Mouse (Mus musculus): ENCODE measurements around the gene Acer3.

Acer3 gene

DNA sequence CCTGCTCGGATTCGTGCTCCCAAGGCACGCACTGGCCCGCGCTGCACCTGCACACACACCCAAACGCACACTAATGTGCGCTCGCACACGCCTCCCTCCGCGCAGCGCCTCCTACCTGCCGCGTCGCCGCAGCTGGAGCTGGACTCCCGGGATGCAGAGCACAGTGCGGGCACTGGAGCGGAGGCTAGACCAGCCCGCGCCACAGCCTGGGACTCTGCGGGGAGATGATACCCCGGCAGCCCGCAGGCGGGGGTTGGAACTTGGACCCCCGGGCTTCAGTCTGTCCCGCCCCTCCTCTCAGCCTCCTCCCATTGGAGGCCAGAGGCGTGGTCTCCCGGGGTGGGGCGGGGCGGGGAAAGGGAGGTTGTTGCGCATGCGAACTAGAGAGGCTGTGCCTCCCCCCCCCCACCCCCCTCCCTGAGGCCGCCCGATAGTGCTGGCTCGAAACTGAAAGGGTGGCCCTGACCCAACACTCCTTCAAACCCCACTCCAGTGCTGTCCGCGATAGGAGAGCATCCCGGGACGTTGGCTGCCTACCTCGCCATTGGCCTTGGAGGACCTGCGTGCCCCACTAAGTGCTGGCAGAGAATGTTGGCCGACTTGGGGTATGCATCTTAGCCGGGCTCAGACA is 143.0 kb downstream of the Acer3 start, which contains the start of gene Capn5:
Gene Capn5, minus strand, starts transcription at position 346 of the 631 bp plus-strand sequence.
- DNase-seq: peak; percentile 79

DNA sequence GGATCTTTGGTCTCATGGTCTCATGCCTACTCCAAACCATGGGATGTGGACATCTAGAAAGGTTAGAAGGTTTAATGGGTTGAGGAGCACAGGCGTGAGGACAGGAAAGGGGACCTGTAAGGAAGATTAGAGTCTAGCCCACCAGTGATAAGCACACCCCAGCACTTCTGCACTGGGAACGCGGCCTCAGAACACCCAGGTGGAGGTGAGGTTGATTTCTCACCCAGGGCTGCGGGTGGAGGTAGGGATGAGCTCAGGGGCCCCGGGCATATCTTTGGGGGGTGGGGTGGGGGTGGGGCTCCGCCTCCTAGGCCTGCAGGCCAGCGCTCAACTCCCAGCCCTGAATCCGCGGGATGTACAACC is 143.5 kb downstream of the Acer3 start:
- no peak for DNase-seq

- no peak for DNase-seq
Measured at GRCm38 (mm10) chr7:98177071-98177485, 143.9 kb downstream of the Acer3 start.

DNA sequence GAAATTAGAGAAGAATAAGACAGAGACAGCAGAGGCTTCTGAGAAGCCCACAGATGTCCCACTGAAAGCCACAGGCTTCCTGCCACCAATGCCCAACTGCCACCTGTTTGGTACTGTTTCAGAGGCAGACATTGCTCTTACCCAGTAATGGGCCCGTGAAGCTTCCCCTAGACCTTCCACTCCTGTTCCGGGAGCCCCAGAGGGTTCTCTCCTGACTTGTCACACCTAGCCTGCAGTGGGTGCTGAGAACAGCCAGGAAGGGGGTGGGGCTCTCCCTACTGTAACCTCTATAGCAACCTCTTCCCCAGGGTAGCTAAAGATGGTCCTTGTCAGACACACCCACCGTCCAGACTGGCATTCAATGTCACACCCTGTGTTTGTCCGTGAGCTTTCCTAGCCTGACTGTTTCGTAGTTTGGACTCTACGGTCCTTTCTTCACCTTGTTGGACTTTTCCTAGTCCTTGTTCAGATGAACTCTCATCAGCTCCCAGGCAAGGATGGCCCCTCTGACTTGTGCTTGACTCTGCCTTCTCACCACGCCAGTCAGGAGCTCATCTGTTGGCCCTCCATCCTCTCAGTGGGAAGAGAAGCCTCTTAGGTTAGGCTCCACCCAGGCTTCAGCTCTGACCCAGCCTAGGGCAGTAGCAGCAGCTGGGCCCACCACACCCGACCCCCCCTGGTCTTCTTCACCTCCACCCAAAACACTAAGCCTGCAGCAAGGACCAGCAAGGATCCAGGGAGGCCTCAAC is 144.5 kb downstream of the Acer3 start:
- DNase-seq: no peak

- DNase-seq: no peak
Measured at GRCm38 (mm10) chr7:98174883-98175755, 145.9 kb downstream of the Acer3 start.

DNA sequence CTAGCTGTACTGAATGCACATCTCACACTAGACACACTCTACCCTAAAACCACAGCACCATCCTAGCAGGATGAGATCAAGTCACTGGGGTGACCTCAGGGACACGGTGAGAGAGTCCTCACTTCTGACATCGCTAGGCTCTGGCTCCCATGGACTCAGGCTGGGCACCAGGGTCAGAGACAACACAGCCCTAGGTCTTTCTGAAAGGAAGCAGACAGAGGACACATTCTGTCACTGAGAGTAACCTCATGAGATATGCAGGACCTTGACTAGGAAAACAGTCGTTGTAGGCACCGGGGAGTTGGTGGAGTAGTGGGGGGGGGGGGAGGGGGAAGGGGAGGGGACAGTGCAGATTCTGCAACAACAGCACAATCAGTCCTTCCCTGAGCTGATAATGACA is 147.6 kb downstream of the Acer3 start:
- no peak for DNase-seq

DNA sequence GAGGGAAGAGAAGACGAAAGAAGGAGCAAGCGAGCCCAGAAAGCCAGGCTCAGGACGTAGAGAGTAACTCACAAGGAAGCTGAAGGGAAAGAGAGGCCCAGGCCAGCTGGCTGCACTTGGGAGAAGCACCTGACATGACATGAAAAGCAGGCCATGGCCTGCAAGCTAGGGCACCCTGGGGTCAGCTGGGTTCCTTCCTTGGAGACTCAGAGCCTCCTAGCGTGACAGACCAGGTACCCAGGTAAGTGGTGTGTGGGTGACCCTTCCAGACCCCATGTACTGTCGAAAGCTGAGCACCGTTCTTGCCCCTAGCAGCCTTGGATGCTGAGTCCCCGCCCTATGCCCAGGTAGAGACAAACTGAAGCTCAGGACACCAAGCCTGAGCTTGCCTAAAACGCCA is 148.3 kb downstream of the Acer3 start:
- DNase-seq: no peak

DNA sequence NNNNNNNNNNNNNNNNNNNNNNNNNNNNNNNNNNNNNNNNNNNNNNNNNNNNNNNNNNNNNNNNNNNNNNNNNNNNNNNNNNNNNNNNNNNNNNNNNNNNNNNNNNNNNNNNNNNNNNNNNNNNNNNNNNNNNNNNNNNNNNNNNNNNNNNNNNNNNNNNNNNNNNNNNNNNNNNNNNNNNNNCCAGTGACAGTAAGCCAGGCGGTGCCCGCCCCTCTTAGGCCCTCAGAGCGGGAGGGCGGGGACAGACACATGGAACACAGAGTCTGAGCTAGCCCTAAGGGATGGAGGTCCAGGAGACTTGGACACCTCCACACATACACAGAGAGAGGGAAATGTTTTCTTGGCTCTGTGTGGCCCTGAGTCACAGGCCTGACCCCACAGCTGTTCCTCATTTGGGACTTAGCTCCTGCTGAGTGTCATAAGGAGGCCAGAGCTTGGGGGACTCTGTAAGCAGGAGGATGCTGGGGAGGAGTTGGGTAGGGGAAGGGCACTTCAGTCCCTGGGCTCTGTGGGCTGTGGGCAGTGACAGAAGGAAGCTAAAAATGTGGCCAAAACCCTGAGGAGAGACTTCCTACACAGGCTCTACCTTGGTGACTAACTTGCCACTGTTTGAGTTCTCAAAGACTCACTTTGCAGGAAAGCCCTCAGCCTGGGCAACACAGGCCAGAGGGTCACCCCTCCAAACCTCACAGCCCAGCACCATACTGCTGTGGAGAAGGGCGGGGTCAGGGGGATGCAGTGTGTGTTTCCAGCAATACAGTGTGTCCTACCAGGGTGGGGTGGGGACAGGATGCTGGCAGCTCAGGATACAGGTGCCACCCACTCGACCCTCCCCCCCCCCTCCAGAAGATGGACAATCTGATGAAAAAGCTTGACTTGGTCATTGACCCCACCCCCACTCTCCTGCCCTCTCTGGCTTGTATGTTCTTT is 149.6 kb downstream of the Acer3 start:
- DNase-seq: peak; percentile 70

DNA sequence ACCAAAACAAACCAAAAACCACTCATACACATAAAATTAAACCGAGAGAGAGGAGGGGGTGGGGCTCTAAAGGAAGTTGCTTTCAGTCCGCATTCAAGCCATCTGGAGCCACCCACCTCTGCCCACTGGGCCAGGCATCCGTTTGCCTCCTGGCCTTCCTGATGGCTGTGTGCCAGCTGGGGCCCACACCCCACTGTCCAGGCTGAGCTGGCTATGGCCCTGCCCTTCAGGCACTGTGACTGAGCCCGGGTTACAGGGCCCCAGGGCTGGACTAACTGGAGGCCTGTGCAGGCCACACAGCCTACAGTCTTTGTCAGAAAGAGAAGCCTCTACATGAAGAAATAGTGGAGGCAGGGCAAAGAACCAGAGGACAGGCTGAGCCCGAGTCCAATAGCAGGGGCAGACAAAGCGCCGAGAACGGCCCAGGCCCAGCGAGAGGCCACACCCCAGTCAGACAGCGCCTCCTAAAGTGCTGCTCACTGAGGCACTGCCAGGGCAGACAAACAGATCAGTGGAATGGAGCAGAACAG is 155.9 kb downstream of the Acer3 start:
- DNase-seq: peak; percentile 61

GRCm38 (mm10) chr7:98164382-98164998 is 156.5 kb downstream of the Acer3 start:
- no peak for DNase-seq

DNA sequence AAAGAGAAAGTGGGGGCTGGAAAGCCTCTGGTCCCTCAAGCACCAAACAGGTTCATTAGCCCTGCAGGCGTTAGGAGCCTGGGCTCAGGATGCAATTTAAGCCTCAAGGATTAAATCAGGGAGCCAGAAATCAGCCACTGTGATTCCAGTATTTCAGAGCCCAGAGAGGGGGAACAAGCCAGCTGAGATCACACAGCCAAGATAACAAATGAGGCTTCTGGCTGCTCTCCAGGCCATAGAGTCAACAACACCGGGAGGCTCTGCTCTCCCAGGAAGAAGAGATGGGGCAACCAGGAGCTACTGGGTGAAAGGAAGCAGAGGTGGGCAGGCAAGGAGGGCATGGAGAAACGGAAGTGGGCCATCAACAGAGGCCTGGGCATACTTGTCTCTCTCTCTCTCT is 157.3 kb downstream of the Acer3 start:
- DNase-seq: peak; percentile 63

DNA sequence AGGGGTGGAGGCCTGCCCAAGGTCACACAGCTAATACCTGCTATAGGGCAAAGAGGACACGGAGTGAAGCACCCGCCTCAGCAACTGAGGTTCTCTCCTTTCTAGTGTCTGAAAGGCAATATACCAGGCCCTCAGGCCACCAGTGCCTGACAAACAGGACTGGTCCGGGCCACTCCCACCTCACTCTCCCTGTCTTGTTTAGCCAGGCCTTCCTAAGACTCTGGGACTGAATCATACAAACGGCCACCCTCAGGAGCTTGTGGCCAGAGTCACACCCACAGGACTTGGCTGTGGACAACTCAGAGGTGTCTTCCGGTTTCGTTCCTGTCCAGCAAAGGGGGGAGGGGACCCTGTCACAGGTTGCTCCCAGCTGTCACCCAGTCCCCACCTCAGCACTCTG is 158.8 kb downstream of the Acer3 start:
- peak; percentile 29 for DNase-seq

- peak; percentile 50 for DNase-seq
Measured at GRCm38 (mm10) chr7:98160041-98160740, 160.8 kb downstream of the Acer3 start.

DNA sequence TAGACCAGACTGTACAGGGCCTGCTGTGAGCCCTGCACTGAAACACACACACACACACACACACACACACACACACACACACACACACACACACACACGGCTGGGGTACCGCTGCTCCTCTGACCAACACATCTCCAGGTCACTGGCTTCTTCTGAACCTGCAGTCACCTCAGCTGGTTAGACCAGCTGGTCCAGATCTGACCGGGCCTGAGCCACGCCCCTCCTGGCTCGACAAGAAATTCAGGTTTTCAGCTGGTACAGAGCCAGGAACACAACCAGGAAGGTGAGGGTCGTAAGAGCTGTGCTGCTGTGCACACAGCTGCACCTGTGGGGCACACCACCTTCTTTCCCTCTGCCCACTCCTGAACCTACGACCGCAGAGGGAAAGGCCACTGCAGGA is 162.5 kb downstream of the Acer3 start:
- DNase-seq: peak; percentile 85

GRCm38 (mm10) chr7:98157636-98158332 is 163.2 kb downstream of the Acer3 start:
- DNase-seq: no peak
